Mouse (Mus musculus) bone marrow, adult 2 months (tissue): ENCODE measurements around the gene Btbd6.

Experiments
- CTCF ChIP-seq: fragments of 200-500 bp; IDR thresholded peaks from 2 replicates; pipeline ENCODE4 v1.5.1; 2011; ENCODE audit warnings: low read length, control low read depth; ENCODE audit not compliant: control insufficient read depth, insufficient read depth
- POLR2A ChIP-seq: fragments of 200-500 bp; IDR thresholded peaks from 2 replicates; pipeline ENCODE4 v1.6.1; 2011; ENCODE audit warnings: low read depth, mild to moderate bottlenecking, control low read depth, low read length, borderline replicate concordance; ENCODE audit not compliant: control insufficient read depth

GRCm38 (mm10) chr12:113013021-113013491, 36.8 kb downstream of the Btbd6 start:
- TF ChIP-seq POLR2A (no peak), CTCF (no peak)
